Comparison of ENCODE assay signal across 9 mouse cellular contexts in genomic region chr2:147738307-147738872, GRCm38 (mm10).
DNase-seq lines count a peak whose midpoint lies in the region; ATAC-seq and TF ChIP-seq lines count a peak whose summit lies in the region.
"Had no signal": no experiment of that assay in that cellular context is flagged by ENCODE, and none has a peak within 500 bp of the region (broad histone marks: within the 10 kb centered on the region; RNA-seq: fewer than 3 reads in every experiment).

No protein-coding gene starts in this region.

- no peak for TF ChIP-seq POLR2A in CH12.LX (IDR thresholded peaks at IDR 0.05; ENCODE audit: low read depth, low read length)

- H3K9ac ChIP-seq in CH12.LX (ENCODE audit: insufficient read depth, low read depth) = no peak overlapping the region
- H3K9ac ChIP-seq: liver, embryonic 13.5 days had no signal

- ATAC-seq in granulocyte monocyte progenitor cell, adult 5-6 weeks (replicated peaks; ENCODE audit: poor library complexity, severe bottlenecking) = peak; percentile 84

- H3K36me3 ChIP-seq in CH12.LX (replicated peaks in 1 of 2; ENCODE audit: control insufficient read depth in 1 of 2, insufficient read depth in 1 of 2, low read length in 1 of 2) = no peaks in the 10 kb centered on the region
- H3K36me3 ChIP-seq in midbrain, embryonic 10.5 days = no peaks in the 10 kb centered on the region
- H3K36me3 ChIP-seq: liver, embryonic 13.5 days had no signal

- no peaks in the 10 kb centered on the region for H3K27me3 ChIP-seq in CH12.LX (replicated peaks)
- H3K27me3 ChIP-seq in midbrain, embryonic 10.5 days (ENCODE audit: low read depth, poor library complexity, severe bottlenecking) = no peaks in the 10 kb centered on the region
- H3K27me3 ChIP-seq: liver, embryonic 13.5 days had no signal

- TF ChIP-seq RAD21 in CH12.LX (IDR thresholded peaks at IDR 0.05; ENCODE audit: low read depth, low read length) = peak; percentile 89

- no peak overlapping the region for H3K4me3 ChIP-seq in gastrocnemius, adult 2 months
- no peak overlapping the region for H3K4me3 ChIP-seq in CH12.LX (replicated peaks in 1 of 3; ENCODE audit: low read depth in 2 of 3, low read length in 2 of 3, poor library complexity in 1 of 3)
- no peak overlapping the region for H3K4me3 ChIP-seq in midbrain, embryonic 10.5 days
- H3K4me3 ChIP-seq: liver, embryonic 13.5 days had no signal

- TF ChIP-seq EP300 in CH12.LX (IDR thresholded peaks at IDR 0.05; ENCODE audit: low read length) = no peak

- in situ Hi-C loops in CH12.LX (cut with MboI; ENCODE audit: low pct_ligation_motif_present, low pct_unique_long_range_greater_than_20kb, low sequenced_read_pairs) = no loop called here

- no peaks in the 10 kb centered on the region for H3K9me3 ChIP-seq in CH12.LX (replicated peaks; ENCODE audit: low read length)
- no peaks in the 10 kb centered on the region for H3K9me3 ChIP-seq in midbrain, embryonic 10.5 days (replicated peaks)
- H3K9me3 ChIP-seq: liver, embryonic 13.5 days had no signal

- dilution Hi-C loops in CH12.LX (cut with MboI; ENCODE audit: extremely low pct_ligation_motif_present, extremely low pct_unique_long_range_greater_than_20kb, low sequenced_read_pairs) = no loop called here

- H3K4me2 ChIP-seq in CH12.LX (ENCODE audit: insufficient read depth, low read depth, poor library complexity, severe bottlenecking) = no peak overlapping the region
- H3K4me2 ChIP-seq: liver, embryonic 13.5 days had no signal

- peak; percentile 88 for TF ChIP-seq CTCF in gastrocnemius, adult 2 months (IDR thresholded peaks at IDR 0.05)
- peak; percentile 86 to 95 for TF ChIP-seq CTCF in CH12.LX (conservative IDR thresholded peaks at IDR 0.05 in 1 of 2, IDR thresholded peaks at IDR 0.05 in 1 of 2; ENCODE audit: low read depth in 2 of 2, low read length in 2 of 2)

- intact Hi-C loops in gastrocnemius, adult 2 months (cut with DNase I) = no loop called here

- H3K27ac ChIP-seq in gastrocnemius, adult 2 months = no peak overlapping the region
- H3K27ac ChIP-seq in CH12.LX (ENCODE audit: insufficient read depth, low read depth) = no peak overlapping the region
- no peak overlapping the region for H3K27ac ChIP-seq in midbrain, embryonic 10.5 days (replicated peaks)
- H3K27ac ChIP-seq: liver, embryonic 13.5 days had no signal

- H3K4me1 ChIP-seq in CH12.LX (ENCODE audit: control insufficient read depth in 1 of 2, insufficient read depth in 2 of 2) = peaks cover 0 to 3% of the 10 kb centered on the region in 2 experiments; a peak in 2 of 4 replicates
- no peaks in the 10 kb centered on the region for H3K4me1 ChIP-seq in midbrain, embryonic 10.5 days
- H3K4me1 ChIP-seq: liver, embryonic 13.5 days had no signal

- H3K79me2 ChIP-seq in CH12.LX (replicated peaks; ENCODE audit: control insufficient read depth, extremely low read depth, insufficient read depth, poor library complexity, severe bottlenecking) = no peaks in the 10 kb centered on the region

- DNase-seq in gastrocnemius, adult 2 months = no peak
- DNase-seq in gastrocnemius, adult 8-10 months (ENCODE audit: low spot score in 2 of 2) = no peak
- peak; percentile 58 for DNase-seq in CH12.LX (ENCODE audit: extremely low read depth)
- peak; percentile 66 to 80 for DNase-seq in cerebellum, postnatal 10 days
- peak; percentile 39 for DNase-seq in layer of hippocampus, adult 9-10 months (ENCODE audit: low spot score)
- DNase-seq in midbrain, embryonic 10.5 days (ENCODE audit: low spot score) = peak; percentile 47
- DNase-seq in T-cell, adult 2 months (ENCODE audit: low spot score) = no peak
- DNase-seq: liver, embryonic 13.5 days had no signal

- 47% methylated on average over 10 of the region's 10 CpGs for WGBS in midbrain, embryonic 10.5 days

TF ChIP-seq in CH12.LX, 34 proteins besides CTCF, POLR2A, EP300 and RAD21:
- TF ChIP-seq IRF4 (IDR thresholded peaks at IDR 0.05; ENCODE audit: low read depth, low read length) = no peak
- peak; percentile 61 for TF ChIP-seq SMC3 (IDR thresholded peaks at IDR 0.05; ENCODE audit: low read depth, low read length)
- no peak for TF ChIP-seq ETS1 (conservative IDR thresholded peaks at IDR 0.05; ENCODE audit: low read depth, low read length)

Comparison
In these comparisons a context has a peak if more than half of its experiments do, and no peak if none do; other contexts are left out.
1. DNase-seq: peak in CH12.LX (single experiment), cerebellum, postnatal 10 days (2 of 2), layer of hippocampus, adult 9-10 months (single experiment) and midbrain, embryonic 10.5 days (single experiment); none in gastrocnemius, adult 2 months (single experiment), gastrocnemius, adult 8-10 months (0 of 2) and T-cell, adult 2 months (single experiment).